Mouse (Mus musculus) lung, postnatal 36 days (tissue): ENCODE measurements around the gene Tiam1.

Source experiments
- DNase-seq: peaks from one replicate; pipeline ENCODE4 v3.0.0; 2022; ENCODE audit warnings: mixed read lengths

Tiam1 gene

DNA sequence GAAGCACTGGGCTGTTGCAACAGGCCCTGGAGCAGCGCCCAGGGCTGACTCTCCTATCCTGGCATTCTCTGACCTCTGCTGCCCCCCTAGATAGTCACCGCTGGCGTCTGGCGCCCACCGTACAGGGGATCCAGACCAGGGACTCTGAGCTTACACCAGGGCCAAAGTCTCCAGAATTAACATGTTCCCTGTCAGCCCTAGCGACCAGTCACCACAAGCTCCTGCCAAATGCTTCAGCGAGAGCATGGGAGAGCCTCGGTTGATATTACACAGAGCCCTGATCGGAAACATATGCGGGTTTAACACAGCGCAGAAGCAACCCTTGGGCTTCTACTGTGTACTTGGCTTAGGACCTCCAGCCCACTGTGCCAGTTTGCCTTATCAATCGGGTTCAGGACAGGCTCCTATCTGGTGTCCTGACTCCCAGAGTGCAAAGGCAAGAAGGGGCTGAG is 151.8 kb downstream of the Tiam1 start:
- DNase-seq = peak; percentile 51

DNA sequence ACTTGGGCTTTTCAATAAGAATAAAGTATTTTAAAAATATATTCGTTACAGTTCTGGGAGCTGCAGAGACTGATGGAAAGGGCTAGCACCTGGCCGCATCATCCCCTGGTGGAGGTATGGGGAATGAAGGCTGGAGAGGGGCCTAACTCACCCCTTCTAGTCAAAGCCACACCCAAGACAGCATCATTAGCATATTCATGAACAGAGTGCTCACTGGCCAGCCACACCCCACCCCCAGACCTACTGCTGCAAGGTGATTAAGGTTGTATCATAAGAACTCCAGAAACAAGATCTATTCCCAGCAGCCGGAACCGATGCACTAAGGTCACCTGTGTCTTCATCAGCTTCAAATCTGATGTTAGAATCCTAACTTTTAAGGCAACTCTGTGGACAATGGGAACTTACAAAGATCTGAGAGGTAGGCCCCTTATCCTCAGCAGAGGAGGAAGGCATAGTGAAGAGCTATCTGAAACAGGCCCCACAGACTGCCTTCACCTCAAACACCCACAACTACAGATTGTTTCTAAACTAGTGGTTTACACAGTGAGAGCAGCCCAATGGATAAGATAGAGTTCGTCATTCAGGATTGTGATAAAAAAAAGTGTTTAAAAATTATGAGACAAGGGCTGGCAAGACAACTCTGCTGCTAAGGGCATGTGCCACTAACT is 153.1 kb downstream of the Tiam1 start:
- DNase-seq = no peak

- DNase-seq = no peak
These were observed 153.8 kb downstream of the Tiam1 start for GRCm38 (mm10) chr16:89989816-89990215.

- DNase-seq = no peak
These were observed 156.8 kb downstream of the Tiam1 start for GRCm38 (mm10) chr16:89986672-89987362.

GRCm38 (mm10) chr16:89985702-89986481 is 157.7 kb downstream of the Tiam1 start:
- peak; percentile 13 for DNase-seq

- no peak for DNase-seq
These were observed 163.4 kb downstream of the Tiam1 start for GRCm38 (mm10) chr16:89980075-89980744.

- DNase-seq = no peak
These were observed 168.1 kb downstream of the Tiam1 start for GRCm38 (mm10) chr16:89975441-89975840.

DNA sequence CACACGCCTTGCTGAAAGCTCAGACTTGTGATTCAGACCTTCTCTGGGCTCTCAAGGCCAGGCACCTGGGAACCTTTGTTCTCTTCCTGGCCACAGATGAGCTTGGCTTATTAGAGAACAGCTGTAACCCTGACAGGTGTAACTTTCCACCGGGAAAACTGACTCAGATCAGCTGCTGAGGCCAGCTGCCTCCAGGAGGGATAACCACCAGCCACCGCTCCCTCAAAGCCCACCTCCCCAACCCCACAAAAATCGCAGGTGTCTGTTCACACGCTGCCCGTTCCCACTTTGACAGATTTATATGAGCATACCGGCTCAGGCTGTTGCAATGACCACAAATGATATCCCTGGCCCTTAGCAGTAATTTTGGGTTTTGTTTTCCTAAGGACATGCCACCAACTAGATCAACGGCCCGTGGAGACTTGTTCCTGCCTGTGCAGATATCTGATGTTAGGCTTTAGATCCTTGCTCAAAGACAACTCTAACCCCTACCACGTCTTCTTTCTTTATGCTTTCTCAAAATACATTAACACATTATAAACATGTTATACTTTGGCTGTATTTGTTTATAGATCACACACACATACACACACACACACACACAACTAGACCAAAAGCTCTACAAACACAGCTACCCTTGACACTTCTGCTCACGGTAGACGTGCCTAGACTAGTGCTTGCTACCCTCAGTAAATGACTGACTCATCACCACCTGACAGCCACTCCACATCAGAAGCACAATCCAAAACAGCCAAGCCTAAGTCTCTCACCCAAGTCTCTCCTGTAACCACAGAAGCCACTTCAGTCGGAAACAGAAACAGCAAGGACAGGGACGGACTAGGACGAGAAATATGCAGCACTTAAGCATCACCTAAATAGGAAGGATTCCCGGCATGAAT is 169.5 kb downstream of the Tiam1 start:
- DNase-seq = no peak

GRCm38 (mm10) chr16:89972854-89973487 is 170.6 kb downstream of the Tiam1 start:
- no peak for DNase-seq

DNA sequence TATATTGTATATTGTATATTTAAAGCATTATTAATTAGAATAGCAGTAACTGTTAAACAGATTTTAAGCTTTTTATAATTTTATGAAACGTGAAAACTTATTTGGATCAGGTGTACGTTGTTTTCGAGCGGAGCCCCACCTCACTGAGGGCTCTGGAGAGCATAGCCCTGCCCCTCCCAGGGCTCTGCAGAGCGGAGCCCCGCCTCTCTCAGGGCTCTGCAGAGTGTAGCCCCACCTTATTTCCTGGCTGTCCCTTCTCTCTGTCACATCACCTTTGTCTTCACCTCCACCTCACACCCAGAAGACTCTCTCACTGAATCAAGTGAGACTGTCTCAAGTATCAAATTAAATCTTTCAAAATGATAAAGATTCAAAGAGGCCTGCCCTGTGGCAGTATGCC is 171.6 kb downstream of the Tiam1 start:
- no peak for DNase-seq

GRCm38 (mm10) chr16:89968058-89968457 is 175.5 kb downstream of the Tiam1 start:
- DNase-seq = no peak

GRCm38 (mm10) chr16:89962876-89963275 is 180.7 kb downstream of the Tiam1 start:
- no peak for DNase-seq

DNA sequence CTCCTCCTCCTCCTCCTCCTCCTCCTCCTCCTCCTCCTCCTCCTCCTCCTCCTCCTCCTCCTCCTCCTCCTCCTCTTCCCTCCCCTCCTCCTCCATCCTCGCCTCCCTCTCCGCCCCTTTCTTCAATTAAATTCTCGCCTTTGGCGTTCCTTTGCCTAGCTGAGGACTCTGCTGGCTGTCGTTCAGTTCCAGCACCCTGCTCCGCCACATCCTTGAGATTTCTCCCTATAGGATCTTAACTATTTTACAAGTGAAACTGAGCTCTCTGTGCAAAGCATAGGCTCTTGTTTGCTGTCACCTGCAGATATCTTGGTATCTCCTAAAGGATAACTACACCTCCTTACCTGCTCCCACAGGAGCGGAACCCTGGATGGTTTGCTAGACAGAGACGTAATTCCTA is 182.7 kb downstream of the Tiam1 start:
- no peak for DNase-seq

DNA sequence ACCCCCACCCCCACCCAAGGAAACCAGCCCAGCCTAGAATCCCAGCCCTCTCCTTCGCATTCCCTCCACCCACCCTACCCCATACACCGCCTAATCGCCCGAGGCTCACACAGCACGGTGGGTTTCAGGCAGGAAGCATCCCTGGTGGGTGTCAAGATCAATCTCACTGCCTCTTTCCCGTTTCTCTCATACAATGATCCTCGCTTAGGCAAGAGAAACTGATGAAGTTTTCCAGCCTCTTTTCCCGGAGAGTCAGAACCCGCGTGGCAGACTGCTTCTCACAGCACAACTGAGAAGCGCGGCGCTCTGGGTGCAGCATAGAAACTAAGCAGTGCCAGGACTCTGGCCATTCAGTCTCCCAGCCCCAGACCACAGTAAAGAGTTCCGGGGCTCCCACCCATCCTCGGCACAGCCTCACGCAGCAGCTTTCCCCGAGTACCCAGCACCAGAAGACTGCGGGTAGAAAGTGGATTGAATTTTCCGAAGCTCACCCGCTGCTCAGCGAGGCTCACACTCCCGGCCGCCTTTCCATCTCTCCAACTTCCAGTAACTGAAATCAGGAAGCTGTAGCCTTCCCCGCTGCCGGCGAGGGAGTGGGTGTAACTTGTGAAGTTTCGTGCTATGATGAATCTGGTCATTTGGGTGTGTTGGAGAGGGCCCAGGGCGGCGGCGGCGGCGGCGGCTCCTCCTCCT is 183.2 kb downstream of the Tiam1 start:
- DNase-seq = peak; percentile 50

DNA sequence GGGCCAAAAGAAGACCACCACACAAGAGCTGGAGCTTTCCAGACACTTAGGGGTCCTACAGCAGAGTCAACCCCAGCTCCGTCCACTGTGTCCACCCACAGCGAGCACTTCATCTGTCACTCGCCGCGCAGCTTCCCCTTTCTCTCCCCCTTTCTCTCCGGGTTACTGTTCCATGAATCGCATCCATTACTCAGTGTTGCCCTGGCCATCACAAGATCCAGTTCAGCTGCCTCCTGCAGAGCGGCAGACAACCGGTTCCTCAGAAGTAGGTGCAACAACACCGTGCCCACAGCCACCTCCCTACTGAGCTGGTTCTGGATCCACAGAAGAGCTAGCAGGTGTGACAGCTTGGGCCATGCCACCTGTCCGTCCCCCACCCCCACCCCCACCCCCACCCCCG is 184.6 kb downstream of the Tiam1 start:
- no peak for DNase-seq

DNA sequence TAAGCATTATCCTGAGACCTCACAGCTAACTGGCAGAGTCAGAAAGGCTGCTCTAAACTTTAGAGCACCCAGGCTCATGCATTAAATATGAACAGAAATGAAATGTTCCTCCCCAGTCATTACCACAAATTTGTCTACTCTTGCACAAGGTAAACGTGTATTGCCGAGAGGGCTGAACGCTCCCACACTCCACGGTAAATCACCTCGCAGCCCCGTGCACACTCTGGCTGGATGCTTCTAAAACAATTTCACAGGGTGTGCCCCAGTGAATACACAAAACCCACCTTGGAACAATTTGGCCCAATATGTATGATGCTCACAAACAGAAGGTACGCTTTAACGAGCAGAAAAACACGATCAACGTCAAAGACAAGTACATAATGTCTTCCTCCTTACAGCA is 185.5 kb downstream of the Tiam1 start:
- no peak for DNase-seq

- DNase-seq = peak; percentile 64
These were observed 189.0 kb downstream of the Tiam1 start for GRCm38 (mm10) chr16:89954525-89954924.

DNA sequence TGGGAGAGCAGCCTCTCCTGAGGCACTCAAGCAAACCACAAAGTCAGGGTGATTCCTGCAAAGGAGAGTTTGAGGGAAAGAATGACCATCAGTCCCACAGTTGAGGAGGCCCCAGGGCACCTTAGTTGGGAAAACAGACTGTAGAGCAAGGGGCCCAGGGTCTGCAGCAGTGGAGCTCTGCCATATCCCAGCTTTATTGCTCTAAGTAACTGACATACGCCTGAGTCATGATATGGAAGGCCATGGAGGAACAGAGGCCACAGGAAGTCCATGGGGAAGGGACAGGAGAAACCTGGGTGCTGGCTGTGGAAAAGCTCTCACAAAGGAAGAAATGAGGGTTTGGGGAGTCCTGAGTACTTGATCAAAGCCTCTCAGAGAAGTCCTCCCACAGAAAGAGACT is 189.5 kb downstream of the Tiam1 start:
- DNase-seq = no peak

DNA sequence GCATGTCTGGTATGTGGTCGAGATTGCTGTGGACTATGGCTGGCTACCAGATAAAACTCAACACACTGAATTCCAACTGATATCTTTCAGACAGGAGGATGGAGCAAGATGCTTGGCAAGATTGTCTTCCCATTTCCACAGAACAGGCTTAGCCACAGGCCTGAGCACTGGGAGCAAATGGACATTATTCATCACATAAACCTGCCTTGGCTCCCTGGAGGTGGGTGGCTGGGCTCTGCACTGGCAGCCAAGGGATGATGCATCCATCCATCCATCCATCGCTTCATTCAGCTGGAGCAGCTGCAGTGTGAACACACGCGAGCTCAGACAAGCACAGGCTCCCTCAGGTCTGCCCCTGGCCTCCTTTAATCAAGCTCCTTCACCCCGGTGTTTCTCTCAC is 190.7 kb downstream of the Tiam1 start:
- no peak for DNase-seq

GRCm38 (mm10) chr16:89950754-89951153 is 192.8 kb downstream of the Tiam1 start:
- DNase-seq = peak; percentile 63

DNA sequence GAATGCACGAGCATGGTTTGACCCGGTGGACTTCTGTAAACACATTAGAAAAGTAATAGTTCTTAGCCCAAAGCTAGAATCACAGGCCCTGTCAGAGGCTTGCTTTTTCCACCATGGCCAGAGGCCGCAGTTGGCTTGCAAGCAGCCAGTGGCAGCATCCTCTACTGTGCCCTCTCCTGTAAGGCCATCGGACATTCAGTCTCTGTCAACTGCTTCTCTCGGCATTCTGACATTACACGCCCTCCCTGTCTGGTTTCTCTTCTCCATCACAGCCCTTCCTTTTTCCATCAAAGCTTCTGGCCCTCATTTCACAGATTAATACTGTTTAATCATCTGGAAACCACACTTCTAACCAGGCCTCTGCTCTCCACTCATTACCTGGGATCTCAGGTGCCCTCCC is 193.3 kb downstream of the Tiam1 start:
- DNase-seq = no peak
